Comparison of ENCODE assay signal across 23 mouse cellular contexts in genomic region chr7:98698590-98698989, GRCm38 (mm10).
"Had no signal": no experiment of that assay in that cellular context is flagged by ENCODE, and none has a peak within 500 bp of the region (broad histone marks: within the 10 kb centered on the region; RNA-seq: fewer than 3 reads in every experiment).

No protein-coding gene starts in this region.

- H3K4me3 ChIP-seq: kidney, embryonic 15.5 days; left cerebral cortex, adult 2 months; limb, embryonic 12.5 days; limb, embryonic 15.5 days; neural tube, embryonic 12.5 days; neural tube, embryonic 15.5 days had no signal

- H3K36me3 ChIP-seq: kidney, embryonic 15.5 days; limb, embryonic 12.5 days; limb, embryonic 15.5 days; neural tube, embryonic 12.5 days; neural tube, embryonic 15.5 days had no signal

- H3K4me2 ChIP-seq: kidney, embryonic 15.5 days; limb, embryonic 12.5 days; limb, embryonic 15.5 days; liver, embryonic 11.5 days; lung, embryonic 14.5 days; neural tube, embryonic 12.5 days; neural tube, embryonic 15.5 days had no signal

- H3K27ac ChIP-seq: kidney, embryonic 15.5 days; left cerebral cortex, adult 2 months; limb, embryonic 12.5 days; liver, embryonic 14.5 days; macrophage; neural tube, embryonic 12.5 days; neural tube, embryonic 15.5 days; stomach, postnatal 0 days had no signal

- ATAC-seq: liver, postnatal 0 days; lung, postnatal 0 days had no signal

- H3K9ac ChIP-seq: kidney, embryonic 15.5 days; limb, embryonic 12.5 days; limb, embryonic 15.5 days; liver, embryonic 14.5 days; liver, postnatal 0 days; lung, embryonic 14.5 days; neural tube, embryonic 12.5 days; neural tube, embryonic 15.5 days had no signal

- H3K27me3 ChIP-seq: kidney, embryonic 15.5 days; limb, embryonic 12.5 days; limb, embryonic 15.5 days; neural tube, embryonic 12.5 days; neural tube, embryonic 15.5 days had no signal

- DNase-seq: kidney, adult 2 months; kidney, postnatal 10 days; kidney, postnatal 36 days; layer of hippocampus, postnatal 36 days; left cerebral cortex, postnatal 4 days; liver, postnatal 0 days; lung, embryonic 14.5 days; midbrain, embryonic 14.5 days; right cerebral cortex, adult 18-20 months; right cerebral cortex, postnatal 14 days; right cerebral cortex, postnatal 4 days; thymus, postnatal 25 days had no signal

- H3K9me3 ChIP-seq: kidney, embryonic 15.5 days; limb, embryonic 12.5 days; limb, embryonic 15.5 days; neural tube, embryonic 12.5 days; neural tube, embryonic 15.5 days had no signal
